Mouse (Mus musculus): ENCODE results near the gene Arf3. TPM values are rescaled to one million over a fixed set of nuclear protein-coding genes. Genes with fewer than 3 reads are reported as not detected.
A peak's percentile ranks its signal among the peaks of the same experiment; 100 is the strongest.

The Arf3 gene
- total RNA-seq, 2 experiments from 2014 or later: 729 to 796 TPM

GRCm38 (mm10) chr15:98792233-98793020 lies 29.4 kb upstream of the Arf3 start:
- intact Hi-C loops (cut with DNase I): loop anchor here (5.0 kb wide), 1 partner anchor 210 kb away; no protein-coding TSS in a partner anchor
- DNase-seq (ENCODE audit: low spot score in 2 of 2): peak in 1 of 2 experiments; percentile 60

GRCm38 (mm10) chr15:98791771-98792170 lies 28.8 kb upstream of the Arf3 start:
- DNase-seq (ENCODE audit: low spot score in 2 of 2): no peak

GRCm38 (mm10) chr15:98791221-98791620 lies 28.2 kb upstream of the Arf3 start:
- intact Hi-C loops (cut with DNase I): loop anchor here (5.0 kb wide), 1 partner anchor 209 kb away; no protein-coding TSS in a partner anchor
- no peak for DNase-seq (ENCODE audit: low spot score in 2 of 2)

More at GRCm38 (mm10) chr15:98791771-98792170, 28.8 kb upstream of the Arf3 start:
- intact Hi-C loops (cut with DNase I): loop anchor here (5.0 kb wide), 1 partner anchor 209 kb away; no protein-coding TSS in a partner anchor

- intact Hi-C loops (cut with DNase I): loop anchor here (5.0 kb wide), 1 partner anchor 208 kb away; no protein-coding TSS in a partner anchor
- no peak for DNase-seq (ENCODE audit: low spot score in 2 of 2)
Measured at GRCm38 (mm10) chr15:98790761-98791160, 27.7 kb upstream of the Arf3 start.

- DNase-seq (ENCODE audit: low spot score in 2 of 2): no peak
- intact Hi-C loops (cut with DNase I): loop anchor here (5.0 kb wide), 2 partner anchors 128 to 208 kb away; partner anchors contain the start of gene Ddx23
Measured at GRCm38 (mm10) chr15:98789661-98790535, 26.9 kb upstream of the Arf3 start, which contains the start of gene Wnt1. Wnt1 (plus strand) TSS chr15:98789857.

GRCm38 (mm10) chr15:98788972-98789660 lies 26.1 kb upstream of the Arf3 start:
- intact Hi-C loops (cut with DNase I): loop anchor here (5.0 kb wide), 1 partner anchor 127 kb away; the partner anchor contains the start of gene Ddx23
- no peak for DNase-seq (ENCODE audit: low spot score in 2 of 2)

GRCm38 (mm10) chr15:98787930-98788329 lies 24.9 kb upstream of the Arf3 start:
- intact Hi-C loops (cut with DNase I): loop anchor here (5.0 kb wide), 1 partner anchor 126 kb away; the partner anchor contains the start of gene Ddx23
- no peak for DNase-seq (ENCODE audit: low spot score in 2 of 2)

GRCm38 (mm10) chr15:98785744-98786143 lies 22.7 kb upstream of the Arf3 start:
- intact Hi-C loops (cut with DNase I): loop anchor here (5.0 kb wide), 1 partner anchor 123 kb away; the partner anchor contains the start of gene Ddx23
- no peak for DNase-seq (ENCODE audit: low spot score in 2 of 2)

- DNase-seq (ENCODE audit: low spot score in 2 of 2): no peak
- intact Hi-C loops (cut with DNase I): no loop called here
Measured at GRCm38 (mm10) chr15:98781166-98781565, 18.2 kb upstream of the Arf3 start.

GRCm38 (mm10) chr15:98780573-98780972 lies 17.6 kb upstream of the Arf3 start:
- DNase-seq (ENCODE audit: low spot score in 2 of 2): no peak
- intact Hi-C loops (cut with DNase I): no loop called here

- no peak for DNase-seq (ENCODE audit: low spot score in 2 of 2)
- intact Hi-C loops (cut with DNase I): no loop called here
Measured at GRCm38 (mm10) chr15:98780075-98780474, 17.1 kb upstream of the Arf3 start.

GRCm38 (mm10) chr15:98778806-98779205 lies 15.8 kb upstream of the Arf3 start:
- intact Hi-C loops (cut with DNase I): no loop called here

GRCm38 (mm10) chr15:98778191-98778770 lies 15.3 kb upstream of the Arf3 start:
- intact Hi-C loops (cut with DNase I): no loop called here
- DNase-seq (ENCODE audit: low spot score in 2 of 2): no peak

More at GRCm38 (mm10) chr15:98778806-98779205, 15.8 kb upstream of the Arf3 start:
- no peak for DNase-seq (ENCODE audit: low spot score in 2 of 2)

- intact Hi-C loops (cut with DNase I): no loop called here
- DNase-seq (ENCODE audit: low spot score in 2 of 2): no peak
Measured at GRCm38 (mm10) chr15:98777762-98778161, 14.7 kb upstream of the Arf3 start, which contains the start of gene Wnt10b. Wnt10b (minus strand) TSS chr15:98778150.

- intact Hi-C loops (cut with DNase I): no loop called here
Measured at GRCm38 (mm10) chr15:98777005-98777616, 14.1 kb upstream of the Arf3 start.

GRCm38 (mm10) chr15:98776280-98777004 lies 13.4 kb upstream of the Arf3 start:
- intact Hi-C loops (cut with DNase I): no loop called here
- DNase-seq (ENCODE audit: low spot score in 2 of 2): no peak

More at GRCm38 (mm10) chr15:98777005-98777616, 14.1 kb upstream of the Arf3 start:
- DNase-seq (ENCODE audit: low spot score in 2 of 2): no peak

GRCm38 (mm10) chr15:98775533-98775932 lies 12.5 kb upstream of the Arf3 start:
- intact Hi-C loops (cut with DNase I): no loop called here
- no peak for DNase-seq (ENCODE audit: low spot score in 2 of 2)
